Mouse (Mus musculus) B cell, adult 2 months (primary cell): ENCODE measurements around the gene H2-D1.

Experiments
- DNase-seq, 2 experiments: peaks; one replicate each; pipeline ENCODE4 v3.0.0; 2022

The H2-D1 gene

DNA sequence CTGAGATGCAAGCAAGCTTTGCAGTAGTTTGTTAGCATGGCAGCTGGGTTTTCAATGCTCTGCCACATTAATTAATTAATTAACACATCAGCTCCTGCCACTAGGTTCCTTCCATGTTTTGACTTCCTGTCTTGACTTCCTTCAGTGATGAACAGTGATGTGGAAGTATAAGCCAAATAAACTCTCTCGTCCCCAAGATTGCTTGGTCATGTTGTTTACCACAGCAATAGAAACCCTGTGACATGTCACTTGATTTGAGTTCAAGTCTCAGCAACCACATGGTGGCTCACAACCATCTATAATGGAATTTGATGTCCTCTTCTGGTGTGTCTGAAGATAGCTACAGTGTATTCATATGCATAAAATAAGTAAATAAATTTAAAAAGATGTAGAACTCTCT, 5.2 kb upstream of the H2-D1 start:
- DNase-seq, result no peak

DNA sequence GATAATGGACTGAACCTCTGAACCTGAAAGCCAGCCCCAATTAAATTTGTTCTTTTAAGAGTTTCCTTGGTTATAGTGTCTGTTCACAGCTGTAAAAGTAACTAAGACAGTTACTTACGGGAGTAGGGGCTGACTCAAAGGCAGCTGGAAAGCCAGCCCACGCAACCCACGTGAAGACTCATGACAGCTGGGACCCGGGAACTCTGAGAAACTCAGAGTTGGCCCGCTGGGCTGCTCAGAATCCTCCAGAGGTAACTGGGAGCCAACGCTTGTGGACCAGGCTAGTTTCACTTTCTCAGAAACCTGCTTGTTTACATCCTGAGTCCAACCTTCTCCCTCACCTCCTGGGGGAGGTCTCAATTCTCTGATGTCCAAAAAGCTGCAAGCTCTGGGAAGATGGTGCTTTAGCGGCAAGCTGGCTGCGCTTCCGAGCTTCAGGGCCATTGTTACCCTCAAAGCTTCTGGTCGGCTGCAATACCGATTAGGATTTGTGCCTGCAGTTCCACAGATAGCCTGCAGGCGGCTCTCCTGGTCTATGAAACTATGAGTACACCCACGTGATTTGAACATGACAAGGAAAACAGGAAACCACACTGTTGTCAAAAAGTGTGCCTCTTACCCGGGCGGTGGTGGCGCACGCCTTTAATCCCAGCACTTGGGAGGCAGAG, 4.6 kb upstream of the H2-D1 start:
- peak; percentile 96 to 97 for DNase-seq

DNA sequence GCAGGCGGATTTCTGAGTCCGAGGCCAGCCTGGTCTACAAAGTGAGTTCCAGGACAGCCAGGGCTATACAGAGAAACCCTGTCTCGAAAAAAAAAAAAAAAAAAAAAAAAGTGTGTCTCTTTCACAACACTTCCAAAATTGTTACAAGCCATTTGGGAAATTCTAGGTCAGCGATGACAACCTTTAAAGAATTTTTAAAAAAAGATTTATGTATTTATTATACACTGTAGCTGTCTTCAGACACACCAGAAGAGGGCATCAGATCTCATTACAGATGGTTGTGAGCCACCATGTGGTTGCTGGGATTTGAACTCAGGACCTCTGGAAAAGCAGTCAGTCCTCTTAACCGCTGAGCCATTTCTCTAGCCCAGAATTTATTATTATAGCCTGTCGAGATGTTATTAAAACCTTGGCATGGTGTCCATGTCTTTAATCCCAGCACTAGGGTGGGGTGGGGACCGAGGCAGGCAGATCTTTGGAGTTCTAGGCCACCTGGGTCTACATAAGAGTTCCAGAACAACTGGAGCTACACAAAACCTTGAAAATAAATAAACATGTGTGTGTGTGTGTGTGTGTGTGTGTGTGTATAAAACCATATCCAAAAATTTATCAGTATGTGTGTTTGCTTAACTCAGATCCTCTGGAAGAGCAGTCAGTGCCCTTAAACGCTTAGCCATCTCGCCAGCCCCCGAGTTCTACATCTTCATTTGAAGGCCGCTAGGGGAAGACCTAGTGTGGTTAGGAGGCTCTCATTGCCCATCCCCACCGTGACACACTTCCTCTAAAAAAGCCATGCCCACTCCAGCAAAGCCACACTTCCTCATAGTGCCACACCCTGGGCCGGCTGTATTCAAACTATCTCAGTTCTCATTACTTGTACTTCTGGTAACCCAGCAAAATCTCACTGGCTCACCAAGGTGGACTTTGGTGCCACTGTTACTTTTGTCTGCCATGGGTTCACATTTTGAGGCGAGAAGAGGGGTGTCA, 3.7 kb upstream of the H2-D1 start:
- DNase-seq, result peak; percentile 91 to 95

DNA sequence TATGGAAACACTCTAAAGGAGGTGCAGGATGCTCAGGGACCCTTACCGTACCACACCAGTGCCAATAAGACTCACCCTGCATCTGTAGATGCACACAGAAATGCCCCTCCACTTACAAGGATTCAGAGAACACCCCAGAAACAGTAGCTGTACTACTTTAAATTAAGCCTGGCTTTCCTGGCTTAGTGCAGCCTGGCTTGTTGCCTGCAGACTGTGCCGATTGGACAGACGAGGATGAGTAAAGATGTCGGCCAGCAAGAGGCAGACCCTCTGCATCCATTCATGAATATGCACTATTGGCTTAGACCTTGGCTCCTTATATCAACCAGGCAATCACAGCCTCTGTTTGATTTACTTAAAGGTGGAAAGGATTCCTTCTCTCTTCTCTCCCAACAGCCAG, 2.9 kb upstream of the H2-D1 start:
- no peak for DNase-seq

DNA sequence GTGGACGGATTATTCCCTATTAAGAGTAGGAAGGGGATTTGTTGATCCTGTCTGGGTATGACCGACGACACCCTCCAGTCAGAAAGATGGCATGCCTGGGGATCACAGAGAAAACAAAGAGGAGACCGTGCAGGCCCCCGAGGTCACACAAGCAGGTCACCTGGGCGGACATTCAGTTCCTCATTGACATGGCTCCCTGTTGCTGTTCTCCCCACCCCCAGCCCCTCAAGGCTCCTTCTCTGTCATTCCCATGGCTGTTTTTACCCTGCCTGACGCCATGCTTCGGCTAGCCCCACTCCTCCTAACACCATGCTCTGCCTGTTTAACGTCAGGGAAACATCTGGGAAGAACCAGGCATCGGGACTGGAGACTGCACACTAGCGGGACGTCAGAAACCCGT, 879 bp upstream of the H2-D1 start:
- DNase-seq, result no peak

DNA sequence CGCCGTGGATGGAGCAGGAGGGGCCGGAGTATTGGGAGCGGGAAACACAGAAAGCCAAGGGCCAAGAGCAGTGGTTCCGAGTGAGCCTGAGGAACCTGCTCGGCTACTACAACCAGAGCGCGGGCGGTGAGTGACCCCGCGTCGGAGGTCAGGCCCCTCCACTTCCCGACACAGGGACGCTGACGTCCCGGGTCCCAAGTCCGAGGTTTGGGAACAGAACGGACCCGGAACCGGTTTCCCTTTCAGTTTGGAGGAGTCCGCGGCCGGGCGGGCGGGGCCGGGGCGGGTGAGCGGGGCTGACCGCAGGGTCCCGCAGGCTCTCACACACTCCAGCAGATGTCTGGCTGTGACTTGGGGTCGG, 973 bp downstream of the H2-D1 start:
- no peak for DNase-seq

DNA sequence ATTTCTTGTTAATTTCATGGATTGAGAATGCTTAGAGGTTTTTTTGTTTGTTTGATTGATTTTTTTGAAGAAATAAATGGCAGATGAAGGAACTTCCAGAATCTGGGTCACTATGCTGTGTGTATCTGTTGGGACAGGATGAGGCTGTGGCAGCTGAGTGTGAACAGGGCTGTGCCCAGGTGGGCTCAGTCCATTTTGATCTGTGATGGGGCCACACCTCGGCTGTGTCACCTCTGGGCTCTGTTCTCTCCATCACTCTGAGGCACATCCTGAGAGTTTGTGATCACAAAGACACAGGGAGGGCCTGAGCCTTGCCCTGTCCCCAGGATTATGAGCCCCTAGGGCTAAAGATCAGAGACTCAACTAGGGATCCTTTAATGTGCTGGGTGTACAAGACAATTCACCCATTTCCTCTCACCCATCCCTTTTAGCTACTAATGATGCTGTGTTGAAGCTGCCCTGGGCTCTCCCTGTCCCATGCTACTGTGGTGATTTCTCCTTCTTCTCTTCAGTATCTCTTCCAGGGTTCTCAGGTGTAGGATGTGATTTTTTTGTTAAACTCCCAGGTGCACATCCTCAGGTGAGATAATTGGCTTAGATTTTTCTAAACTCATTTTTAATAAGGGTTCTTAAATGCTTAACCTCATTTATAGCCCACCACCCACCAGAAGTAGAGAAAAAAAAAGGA, 5.0 kb downstream of the H2-D1 start:
- no peak for DNase-seq

DNA sequence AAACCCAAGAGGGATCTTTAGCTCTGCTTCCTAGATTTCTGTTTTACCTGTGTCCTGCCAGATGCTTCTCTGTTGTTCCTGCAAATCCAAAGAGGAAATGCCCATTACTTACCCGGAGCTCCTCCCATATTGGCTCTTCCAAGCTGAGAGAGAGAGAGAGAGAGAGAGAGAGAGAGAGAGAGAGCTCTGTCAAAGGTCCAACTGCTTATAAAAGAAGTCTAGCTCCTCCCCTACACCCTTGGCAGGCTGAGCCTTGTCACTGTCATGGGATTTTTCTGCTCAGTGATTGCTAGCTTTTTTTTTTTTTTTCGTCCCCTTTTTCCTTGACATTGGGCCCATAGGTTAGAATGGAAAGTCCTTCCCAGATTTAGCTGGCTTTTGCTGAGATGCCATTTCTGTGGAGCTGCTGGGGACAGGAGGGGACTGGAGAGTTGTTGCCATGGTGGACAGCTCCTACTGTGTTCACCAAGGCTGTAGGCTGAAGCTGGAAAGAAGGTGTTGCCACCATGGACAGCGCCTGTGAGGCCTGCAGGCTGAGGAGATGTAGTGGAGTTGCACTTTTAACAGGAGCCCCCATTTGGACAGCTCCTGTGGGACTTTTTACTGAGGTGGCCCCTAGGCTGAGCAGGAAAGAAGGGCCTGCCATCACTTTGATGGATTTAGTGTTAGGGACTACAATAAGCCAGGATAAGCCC, 7.3 kb downstream of the H2-D1 start:
- DNase-seq, result peak; percentile 65 to 67

DNA sequence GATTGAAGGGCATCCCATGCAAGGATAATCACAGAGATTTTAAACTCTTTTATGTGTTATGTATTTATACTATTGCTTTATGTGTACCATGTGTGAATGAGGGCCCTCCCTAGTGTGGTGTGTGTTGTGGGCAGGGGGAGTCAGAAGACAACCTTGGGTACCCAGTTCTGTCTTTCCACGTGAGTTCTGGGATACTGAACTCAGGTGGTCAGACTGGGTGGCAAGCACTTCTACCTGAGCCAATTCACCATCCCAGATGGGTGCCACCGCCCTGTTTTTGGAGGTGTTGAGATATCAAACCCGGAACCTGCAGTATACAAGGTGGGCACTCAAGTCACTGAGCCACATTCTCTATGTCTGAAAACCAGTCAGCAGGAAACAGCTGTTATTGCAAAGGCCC, 9.7 kb downstream of the H2-D1 start:
- DNase-seq, result no peak

DNA sequence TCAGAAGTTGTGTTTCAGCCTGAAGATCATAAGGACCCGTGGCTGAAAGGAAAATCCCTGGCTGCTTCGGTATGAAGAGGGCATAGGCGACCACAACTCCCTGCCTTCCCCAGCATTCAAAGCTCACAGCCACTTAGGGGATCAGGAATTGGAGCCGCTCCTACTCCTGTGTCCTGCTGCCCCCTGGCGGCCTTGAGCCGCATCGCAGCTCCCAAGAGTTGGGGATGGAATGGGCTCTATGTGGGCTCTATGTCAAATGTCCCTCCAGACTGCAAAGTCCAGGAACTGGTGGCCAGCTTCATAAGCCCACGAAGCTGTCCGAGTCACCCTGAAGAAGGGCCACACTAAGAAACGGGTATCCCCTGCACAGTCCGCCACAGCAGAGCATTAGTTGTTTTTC, 12.2 kb downstream of the H2-D1 start:
- peak; percentile 93 to 94 for DNase-seq

DNA sequence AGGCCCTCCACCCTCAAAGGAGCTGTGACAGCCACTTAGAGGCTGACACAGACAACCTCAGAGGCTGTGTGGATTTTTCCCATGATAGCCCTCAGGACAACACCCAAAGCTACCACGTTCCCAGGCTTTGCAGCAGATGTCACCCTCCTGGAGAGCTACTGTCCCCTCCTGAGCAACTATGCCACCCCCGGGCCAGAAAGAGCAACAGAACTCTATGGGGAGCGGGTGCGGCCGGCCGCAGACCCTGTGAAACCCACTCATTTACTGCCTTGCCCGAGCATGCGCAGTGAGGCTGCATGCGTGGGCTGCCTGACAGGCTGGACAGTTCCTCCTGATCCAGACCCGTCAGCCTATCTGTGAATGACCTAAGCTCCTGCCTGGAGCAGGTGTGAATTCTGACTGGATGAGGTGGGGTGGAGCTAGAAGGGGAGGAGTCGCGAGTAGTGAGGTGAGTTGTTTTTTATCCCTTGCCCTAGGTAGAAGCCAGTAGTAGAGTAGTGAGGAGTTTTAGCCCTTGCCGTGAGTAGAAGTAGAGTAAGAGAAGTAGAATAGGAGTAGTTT, 13.9 kb downstream of the H2-D1 start:
- no peak for DNase-seq

DNA sequence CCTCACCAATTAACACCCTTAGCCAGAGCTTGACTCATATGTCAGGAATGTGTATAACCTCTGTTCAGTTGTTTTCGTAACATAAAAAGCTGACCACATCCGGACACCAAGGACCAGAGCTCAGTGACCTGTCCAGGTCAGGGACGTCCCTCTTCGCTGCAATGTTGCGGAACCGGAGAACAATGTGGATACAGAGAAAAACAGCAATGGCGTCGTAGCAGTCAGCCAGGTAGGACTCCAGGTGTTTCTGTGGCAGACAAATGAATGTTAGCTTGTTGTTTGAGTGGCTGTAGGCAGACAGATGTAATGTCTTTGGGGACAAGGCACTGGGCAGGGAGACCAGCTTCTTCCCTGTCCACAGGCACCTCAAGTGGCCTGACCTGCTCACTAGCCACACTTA, 15.5 kb downstream of the H2-D1 start:
- DNase-seq, result no peak

DNA sequence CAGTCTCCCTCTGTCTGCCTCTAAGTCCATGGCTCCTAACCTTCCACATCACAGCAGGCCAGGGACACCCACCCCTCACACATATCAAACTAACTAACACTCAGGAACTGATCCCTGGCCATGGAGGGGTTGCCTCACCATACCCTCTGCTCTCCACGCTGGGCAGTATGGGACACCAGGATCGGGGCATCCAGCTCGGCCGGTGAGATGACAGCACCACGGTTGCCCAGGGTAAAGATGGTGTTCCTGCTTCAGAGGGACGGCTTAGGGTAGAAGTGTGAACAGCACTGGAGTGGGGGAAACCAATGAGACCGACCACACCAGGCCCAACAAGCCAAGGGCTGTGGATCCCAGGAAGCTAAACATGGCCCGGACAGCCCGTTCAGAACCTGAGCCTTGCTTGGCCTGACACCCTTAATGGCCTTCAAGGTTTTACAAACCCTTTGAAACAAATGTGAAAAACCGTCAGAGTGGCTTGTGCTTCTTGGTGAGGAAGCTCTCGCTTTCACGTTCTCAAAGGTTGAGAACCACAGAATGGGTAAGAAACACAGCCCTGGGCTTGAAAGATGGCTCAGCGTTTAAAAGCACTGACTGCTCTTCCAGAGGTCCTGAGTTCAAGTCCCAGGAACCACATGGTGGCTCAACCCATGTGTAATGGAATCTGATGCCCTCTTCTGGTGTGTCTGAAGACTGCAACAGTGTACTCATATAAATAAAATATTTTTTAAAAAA, 16.6 kb downstream of the H2-D1 start:
- DNase-seq, result no peak

DNA sequence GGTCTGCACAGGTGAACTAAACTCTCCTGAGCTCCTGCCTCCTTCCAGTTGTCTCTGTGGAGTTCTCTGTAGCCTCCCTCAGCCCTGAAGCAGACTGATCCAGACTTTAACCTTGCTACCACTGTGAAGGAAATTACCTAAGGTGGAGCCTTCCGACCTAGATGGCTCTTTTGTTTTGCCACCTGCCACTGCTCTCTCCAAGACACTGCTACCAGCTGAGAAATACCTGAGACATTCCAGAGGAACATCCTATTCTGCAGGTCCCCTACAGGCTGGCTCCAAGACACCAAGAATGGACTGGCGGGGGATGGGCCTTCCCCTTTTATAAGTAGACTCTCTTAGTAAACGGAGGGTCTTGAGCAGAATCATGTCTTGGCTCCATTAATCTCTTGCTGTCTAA, 17.7 kb downstream of the H2-D1 start:
- DNase-seq, result no peak

DNA sequence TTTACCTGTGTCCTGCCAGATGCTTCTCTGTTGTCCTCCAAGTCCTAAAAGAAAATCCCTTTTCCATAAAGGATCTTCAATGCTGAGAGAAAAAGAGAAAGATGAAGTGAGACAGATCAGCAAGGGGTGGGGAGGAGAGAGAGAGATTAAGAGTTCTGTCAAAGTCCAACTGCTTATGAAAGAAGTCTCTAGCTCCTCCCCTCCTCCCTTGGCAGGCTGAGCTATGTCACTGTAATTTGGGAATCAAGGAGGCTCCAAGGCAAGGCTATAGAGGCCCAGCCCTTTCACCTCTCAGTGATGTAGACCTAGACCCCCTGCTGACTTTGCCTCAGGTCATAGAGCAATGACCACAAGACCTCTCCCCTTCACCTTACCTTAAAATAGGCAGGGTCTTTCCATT, 22.9 kb downstream of the H2-D1 start:
- DNase-seq, result no peak

DNA sequence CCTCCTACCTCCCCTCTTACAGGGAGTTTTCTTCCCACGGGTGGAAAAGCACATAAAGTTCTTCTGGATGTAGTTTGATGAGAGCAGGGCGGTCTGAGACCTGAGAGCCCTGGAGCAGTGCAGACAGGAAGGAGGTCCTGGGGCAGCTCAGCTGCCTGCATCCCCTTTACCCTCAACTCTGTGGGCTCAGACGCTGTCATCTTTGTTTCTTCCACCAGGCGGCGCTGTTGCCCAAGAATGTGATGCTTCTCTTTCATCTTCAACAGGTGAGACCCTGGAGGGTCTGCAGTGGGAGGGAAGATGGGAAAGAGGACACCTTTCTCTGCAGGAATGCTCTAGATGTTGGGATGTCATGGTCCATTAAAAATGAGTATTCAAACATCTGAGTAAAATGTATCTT, 33.3 kb downstream of the H2-D1 start:
- peak; percentile 90 to 91 for DNase-seq

DNA sequence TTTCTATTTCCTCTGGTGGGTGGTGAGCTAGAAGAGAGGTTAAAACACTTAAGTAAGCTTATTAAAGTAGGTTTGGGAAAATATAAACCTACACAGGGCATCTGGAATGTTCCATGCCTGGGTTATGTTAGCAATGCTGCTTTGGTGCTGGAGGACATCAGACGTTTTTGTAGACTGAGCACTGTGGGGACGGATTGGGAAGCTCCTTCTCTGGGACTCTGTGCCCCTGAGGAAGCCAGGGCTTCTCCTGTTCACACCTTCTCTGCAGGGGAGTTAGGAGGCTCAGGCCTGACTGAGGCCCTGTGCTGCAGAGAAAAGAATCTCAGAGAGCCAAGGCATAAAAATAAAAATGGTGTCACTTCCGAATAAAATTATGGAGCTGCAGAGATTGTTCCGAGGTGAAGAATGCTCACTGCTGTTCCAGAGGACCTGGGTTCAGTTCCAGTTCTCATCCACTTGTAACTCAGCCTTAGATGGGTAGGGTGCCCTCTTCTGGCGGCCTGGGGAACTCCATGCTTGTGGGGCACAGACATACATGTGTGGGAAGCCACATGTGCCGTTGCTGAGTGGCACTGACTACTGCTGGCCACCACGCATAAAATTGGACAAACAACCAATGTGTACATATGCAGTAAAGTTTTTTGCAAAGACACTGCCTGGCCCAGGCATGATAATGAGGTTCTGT, 37.9 kb downstream of the H2-D1 start:
- DNase-seq, result peak; percentile 68 to 71

DNA sequence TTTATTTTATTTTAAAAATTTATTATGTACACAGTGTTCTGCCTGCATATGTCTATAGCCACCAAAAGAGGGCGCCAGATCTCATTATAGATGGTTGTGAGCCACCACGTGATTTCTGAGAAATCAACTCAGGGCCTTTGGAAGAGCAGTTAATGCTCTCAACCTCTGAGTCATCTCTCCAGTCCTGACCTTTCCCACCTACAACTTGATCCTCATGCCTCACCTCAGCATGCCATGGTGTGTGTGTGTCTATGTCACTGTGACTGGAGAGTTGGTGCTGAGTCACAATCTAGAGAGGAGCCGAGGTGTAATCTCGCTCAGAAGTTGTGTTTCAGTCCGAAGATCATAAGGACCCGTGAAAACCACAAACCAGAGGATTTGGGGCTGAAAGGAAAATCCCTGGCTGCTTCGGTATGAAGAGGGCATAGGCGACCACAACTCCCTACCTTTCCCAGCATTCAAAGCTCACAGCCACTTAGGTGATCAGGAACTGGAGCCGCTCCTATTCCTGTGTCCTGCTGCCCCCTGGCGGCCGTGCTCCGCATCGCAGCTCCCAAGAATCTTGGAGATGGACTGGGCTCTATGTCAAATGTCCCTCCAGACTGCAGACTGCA, 39.2 kb downstream of the H2-D1 start:
- DNase-seq, result peak; percentile 97

DNA sequence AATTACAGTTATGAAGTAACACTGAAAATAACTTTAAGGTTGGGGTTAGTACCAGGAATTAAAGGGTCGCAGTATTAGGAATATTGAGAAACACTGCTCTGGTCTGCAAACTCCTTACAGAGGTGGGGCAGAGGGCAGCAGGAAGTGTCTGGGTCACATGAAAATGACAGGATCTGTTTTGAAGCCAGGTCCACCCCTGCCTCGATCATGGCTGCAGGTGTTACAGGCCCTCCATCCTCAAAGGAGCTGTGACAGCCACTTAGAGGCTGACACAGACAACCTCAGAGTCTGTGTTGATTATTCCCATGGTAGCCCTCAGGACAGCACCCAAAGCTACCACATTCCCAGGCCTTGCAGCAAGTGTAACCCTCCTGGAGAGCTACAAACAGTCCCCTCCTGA, 40.7 kb downstream of the H2-D1 start:
- no peak for DNase-seq

DNA sequence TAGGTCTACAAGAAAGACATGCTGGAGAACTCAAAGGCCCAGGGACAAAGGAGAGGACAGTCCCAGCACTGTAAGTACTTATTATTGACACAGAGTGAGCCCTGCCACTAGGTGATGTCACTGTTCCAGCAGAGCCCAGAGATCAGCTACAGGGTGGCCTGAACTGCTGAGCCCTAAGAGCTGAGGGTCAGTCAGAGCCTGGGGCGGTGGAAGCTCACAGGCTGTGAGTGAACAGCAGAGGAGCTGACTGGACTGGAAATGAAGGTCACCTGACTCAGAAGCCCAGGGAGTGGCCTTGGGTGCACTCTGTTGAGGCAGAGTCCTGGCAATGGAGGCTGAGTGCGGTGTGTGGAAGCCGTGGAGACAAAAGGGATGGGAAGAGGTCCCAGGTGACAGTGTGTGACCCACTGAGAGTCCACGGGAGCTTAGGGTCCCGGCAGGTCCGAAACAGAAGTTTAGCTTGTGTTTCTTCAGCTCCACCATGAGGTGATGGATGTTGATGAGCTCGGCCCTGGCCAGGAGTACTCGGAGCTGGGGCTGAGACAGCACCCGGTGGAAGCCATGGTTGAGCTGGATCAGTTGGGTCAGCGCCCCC, 41.3 kb downstream of the H2-D1 start:
- no peak for DNase-seq

DNA sequence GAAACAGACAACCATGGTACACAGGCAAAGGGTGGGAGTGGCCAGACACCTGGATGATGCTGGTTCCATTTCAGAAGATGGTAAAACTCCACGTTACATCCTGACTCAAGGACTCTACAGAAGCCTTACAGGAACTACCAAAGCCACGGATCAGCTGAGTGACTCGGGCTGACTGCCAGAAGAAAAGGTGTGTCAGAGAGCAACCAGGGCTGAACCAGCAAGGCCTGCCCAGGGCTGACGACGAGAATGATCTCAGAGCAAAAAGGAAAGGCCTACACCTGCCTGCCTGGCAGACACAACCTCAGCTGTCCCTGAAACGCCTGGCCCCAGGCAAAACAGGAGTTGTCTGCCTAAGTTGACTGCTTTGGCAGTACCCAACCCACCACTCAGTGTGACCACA, 41.9 kb downstream of the H2-D1 start:
- no peak for DNase-seq
